16 mouse cellular contexts compared by ENCODE assay signal in the genomic region with DNA sequence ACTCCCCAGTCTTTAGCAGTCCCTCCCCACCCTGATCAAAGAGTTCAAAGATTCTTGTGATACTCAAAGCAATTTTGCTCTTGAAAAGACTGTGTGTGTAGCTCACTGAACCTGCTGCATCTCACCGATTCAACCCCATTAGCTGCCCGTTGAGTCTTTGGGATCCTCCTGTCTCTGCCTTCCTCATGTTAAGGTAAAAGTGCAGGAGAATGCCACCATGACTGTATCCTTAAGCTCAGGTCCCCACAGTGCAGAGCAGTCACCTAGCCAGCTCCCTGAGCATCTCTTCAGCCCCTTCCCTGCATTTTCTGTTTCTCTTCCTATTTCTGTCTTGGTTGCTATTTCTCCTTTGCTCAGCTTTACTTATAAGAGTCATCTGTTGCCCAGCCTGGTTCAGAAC.
"Had no signal": no experiment of that assay in that cellular context is flagged by ENCODE, and none has a peak within 500 bp of the region (broad histone marks: within the 10 kb centered on the region; RNA-seq: fewer than 3 reads in every experiment).

No protein-coding gene starts in this region.

- H3K9me3 ChIP-seq: neural tube, embryonic 13.5 days; neural tube, embryonic 15.5 days; stomach, embryonic 15.5 days had no signal

- H3K27ac ChIP-seq: neural tube, embryonic 13.5 days; neural tube, embryonic 15.5 days; stomach, embryonic 15.5 days; stomach, postnatal 0 days had no signal

- DNase-seq: retina, postnatal 1 day; right cerebral cortex, adult 18-20 months; right cerebral cortex, postnatal 14 days; right cerebral cortex, postnatal 25 days; right cerebral cortex, postnatal 4 days; spleen, adult 18-20 months; thymus, adult 18-20 months; thymus, adult 2 months; thymus, postnatal 14 days; thymus, postnatal 25 days; thymus, postnatal 36 days; thymus, postnatal 4 days had no signal

- H3K4me3 ChIP-seq: neural tube, embryonic 13.5 days; neural tube, embryonic 15.5 days; stomach, embryonic 15.5 days had no signal

- H3K4me2 ChIP-seq: neural tube, embryonic 13.5 days; neural tube, embryonic 15.5 days; stomach, embryonic 15.5 days had no signal

- H3K4me1 ChIP-seq: stomach, embryonic 15.5 days had no signal

- H3K9ac ChIP-seq: neural tube, embryonic 13.5 days; neural tube, embryonic 15.5 days; stomach, embryonic 15.5 days had no signal

- H3K27me3 ChIP-seq: neural tube, embryonic 13.5 days; neural tube, embryonic 15.5 days; stomach, embryonic 15.5 days had no signal

- H3K36me3 ChIP-seq: neural tube, embryonic 13.5 days; neural tube, embryonic 15.5 days; stomach, embryonic 15.5 days had no signal
